Mouse (Mus musculus): Measurements from ENCODE around the gene Prss2.

DNA sequence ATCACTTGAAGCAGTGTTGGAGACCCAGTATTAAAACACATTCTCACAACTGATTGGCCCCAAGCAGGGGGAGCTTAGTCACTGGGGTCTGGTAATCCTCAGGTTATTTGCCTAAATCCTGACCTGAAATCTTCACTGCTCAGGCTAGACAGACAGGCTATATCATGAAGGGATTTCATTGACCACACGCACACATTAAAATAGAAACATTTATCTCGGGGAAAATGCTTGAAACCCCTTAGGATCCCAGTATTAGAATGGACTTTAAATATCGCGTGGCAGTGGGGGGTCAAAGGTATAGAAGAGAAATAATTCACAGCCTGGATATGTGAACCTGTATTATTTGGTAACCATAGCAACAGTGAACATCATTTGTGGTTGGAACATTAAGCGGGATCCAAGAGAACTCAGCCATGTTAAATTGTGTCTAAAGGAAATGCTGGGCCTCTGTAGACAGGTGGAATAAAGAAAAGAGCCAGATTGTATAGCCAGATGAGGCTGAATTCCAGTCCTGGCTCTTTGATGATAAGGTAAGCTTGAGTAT lies 22.9 kb downstream of the Prss2 start:
- TF ChIP-seq CTCF (IDR thresholded peaks at IDR 0.05; ENCODE audit: extremely low read depth, insufficient read length, insufficient replicate concordance, low read depth, low read length) (no peak), POLR2A (IDR thresholded peaks at IDR 0.05; ENCODE audit: low read depth, low read length) (no peak)
